Mouse (Mus musculus) granulocyte monocyte progenitor cell, adult 5-6 weeks (primary cell): ENCODE results near the gene Shank2. TPM values are rescaled to one million over a fixed set of nuclear protein-coding genes. Genes with fewer than 3 reads are reported as not detected.
A peak's percentile ranks its signal among the peaks of the same experiment; 100 is the strongest.

Source experiments
- ATAC-seq: replicated peaks from 2 replicates; pipeline ENCODE4 v1.8.0; 2016; ENCODE audit warnings: mild to moderate bottlenecking, moderate TSS enrichment, inconsistent platforms; ENCODE audit not compliant: poor library complexity, severe bottlenecking
- total RNA-seq, 2 experiments: library from RNA; stranded (forward) in 1 of 2; stranded (reverse) in 1 of 2; fragments of 200-712, 200-1000 nt in 1 of 2; fragments of >200 nt in 1 of 2; fragmentation: Nextera tagmentation in 1 of 2; gene quantifications; 2 replicates each; pipeline ENCODE4 v1.2.3; 2014 to 2017

The Shank2 gene
- total RNA-seq, 2 experiments from 2014 or later: not detected

DNA sequence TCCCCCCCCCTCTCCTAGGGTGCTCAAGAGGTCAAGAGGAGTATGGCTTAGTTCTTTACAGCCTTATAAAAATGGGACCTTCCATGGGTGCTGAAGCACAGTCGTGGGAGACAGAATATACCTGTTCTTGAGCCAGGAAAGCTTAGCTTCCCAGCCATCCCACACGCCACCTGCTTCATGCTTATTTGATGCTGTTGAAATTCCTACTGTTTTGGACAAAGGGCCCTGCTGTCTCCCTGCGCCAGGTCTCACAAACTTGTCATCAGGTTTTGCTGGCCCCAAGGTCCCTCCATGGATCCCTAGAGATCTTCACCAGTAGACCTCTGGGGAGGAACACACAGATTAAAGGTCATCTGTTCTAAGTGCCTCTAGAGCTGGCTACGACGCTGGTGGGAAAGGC lies 204.5 kb downstream of the Shank2 start:
- no peak for ATAC-seq

DNA sequence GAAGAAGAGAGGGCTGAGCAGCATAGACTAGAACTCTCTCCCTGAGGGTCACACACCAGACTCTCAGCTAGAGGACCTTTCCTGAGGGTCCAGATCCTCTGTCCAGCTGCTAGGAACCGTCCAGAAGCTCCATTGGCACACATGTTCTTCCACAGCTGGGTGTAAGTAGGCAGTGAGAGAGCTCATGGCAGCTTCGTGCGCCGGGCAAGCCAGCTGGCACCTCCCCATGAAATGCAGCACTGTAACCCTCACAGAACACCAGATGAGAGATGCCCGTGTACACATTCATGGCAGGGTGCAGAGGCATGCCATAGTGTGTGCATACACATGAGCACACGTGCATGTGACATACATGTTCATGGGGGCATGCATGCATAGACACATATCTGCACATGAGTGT lies 205.4 kb downstream of the Shank2 start:
- no peak for ATAC-seq

DNA sequence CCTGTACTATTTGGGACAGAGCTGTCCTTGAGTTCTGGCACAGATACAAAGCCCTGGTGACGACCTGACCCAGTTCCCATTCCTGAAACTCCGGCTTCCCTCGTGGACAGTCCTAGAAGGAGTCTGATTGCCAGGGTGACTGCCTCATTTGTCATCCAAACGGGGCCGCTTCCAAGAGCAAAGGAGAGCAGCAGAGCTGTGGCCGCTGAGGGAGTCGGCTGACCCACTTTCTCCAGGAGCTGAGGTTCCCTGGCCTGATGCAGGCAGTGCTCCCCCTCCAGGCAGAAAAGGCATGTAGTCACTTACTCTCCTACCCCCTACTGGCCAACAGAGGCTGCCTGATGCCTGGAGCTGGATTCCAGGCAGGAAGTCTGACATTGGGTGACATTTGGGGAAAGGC lies 206.1 kb downstream of the Shank2 start:
- no peak for ATAC-seq

DNA sequence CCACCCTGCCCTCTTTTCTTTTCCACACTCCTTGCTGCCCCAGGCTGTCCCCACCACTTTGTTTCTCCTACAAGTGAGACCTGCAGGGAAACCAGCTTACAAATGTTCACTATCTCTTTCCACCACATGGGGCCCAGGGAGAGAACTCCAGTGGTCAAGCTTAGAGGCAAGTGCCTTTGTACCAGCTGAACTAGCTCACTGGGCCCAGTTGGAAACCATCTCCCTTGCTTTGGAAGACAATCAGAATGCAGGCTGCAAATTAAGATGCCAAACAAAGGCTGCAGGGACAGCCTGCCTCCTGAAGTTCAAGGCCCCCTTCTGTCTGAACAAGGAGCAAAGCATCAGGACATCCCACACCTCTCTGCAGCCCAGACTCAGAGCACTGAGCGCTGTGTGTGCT lies 206.9 kb downstream of the Shank2 start:
- no peak for ATAC-seq

DNA sequence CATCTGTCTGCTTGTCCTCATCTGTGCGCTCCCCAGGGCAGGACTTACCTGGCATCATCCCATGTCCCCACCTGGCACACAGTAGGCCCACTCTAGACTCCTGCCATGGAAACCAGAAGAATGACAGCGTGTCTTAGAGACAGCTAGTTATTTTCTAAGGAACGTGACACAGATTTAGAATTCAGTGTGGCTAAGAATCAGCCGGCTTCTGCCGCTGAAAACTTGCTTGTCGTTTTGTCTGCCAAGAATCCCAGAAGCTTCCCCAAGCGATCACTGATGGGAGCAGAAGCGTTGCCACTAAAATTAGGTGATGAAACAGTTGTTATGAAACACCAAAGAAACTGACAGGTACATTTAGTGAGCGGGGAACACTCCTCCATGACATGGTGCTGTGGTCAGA lies 208.8 kb downstream of the Shank2 start:
- ATAC-seq: no peak

DNA sequence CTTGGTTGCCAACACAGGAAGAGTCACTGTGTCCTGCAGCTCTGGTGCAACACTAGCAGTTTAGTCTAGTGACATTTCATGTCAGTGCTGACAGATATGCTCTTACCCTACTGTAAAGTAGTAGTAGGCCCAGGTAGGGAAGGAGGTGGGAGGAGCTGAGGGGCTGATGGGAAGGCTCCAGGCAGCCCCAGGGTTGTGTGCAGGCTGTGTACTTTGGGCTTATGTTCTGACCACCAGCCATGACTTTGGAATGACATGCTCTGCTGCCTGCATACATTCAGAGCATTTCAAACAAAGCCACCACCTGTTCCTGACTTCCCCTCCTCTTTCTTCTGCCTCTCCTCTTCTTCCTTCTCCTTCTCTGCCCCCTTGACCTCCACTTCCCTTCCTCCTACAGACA lies 211.0 kb downstream of the Shank2 start:
- no peak for ATAC-seq

DNA sequence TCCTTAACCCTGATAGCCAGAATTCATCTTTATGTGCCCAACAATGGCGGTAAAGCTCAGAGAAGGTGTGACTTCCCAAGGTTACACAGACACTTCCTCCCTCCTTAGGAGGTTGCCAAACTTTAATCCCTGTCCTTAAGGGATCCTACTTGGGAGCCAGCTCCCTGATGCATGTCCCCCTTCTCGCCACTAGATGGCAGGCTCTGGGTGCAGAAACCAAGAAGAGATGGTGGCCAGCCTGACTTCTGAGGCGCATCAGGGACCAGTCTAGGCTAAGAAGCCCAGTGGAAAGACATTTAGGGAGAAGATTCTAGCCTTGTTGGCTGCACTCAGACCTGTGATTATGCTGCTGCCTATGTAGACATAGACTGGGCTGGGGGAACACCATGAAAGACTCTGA lies 215.5 kb downstream of the Shank2 start:
- ATAC-seq: peak; percentile 72

DNA sequence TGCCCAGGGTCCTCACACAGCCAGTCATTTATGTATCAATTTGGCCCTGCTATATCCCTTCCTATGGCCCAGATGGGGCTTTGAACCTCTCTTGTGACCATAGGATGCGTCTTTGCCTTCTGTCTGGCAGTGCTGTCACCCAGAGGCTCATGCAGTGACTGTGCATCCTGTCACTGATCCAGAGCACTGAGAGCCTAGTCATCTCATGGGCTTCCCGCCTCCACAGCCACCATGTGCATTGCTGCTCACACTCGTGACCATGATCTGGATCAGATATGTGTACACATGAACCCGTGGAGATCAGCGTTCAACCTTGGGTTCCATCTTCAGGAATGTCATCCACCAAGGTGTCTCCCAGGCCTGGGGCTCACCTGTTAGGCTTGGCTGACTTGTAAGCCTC lies 227.0 kb downstream of the Shank2 start:
- no peak for ATAC-seq

DNA sequence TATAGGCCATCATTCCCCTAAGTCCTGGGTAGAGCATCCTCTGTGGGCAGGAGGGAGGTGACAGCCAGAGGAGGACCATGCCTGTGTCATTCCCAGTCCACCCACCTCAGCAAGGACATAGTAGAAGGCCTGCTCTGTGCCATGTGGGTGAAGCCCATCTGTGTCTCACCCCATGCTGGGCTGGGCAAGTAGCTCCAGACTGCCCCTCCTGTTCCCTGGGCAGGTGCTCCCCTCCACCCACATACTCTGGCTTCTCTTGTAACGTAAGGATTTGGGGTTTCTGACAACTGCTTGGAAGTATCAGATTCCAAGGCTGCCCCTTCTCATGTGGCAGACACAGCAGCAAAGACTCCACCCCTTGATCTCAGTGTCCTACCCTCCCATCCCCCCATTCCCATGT lies 227.7 kb downstream of the Shank2 start:
- no peak for ATAC-seq

DNA sequence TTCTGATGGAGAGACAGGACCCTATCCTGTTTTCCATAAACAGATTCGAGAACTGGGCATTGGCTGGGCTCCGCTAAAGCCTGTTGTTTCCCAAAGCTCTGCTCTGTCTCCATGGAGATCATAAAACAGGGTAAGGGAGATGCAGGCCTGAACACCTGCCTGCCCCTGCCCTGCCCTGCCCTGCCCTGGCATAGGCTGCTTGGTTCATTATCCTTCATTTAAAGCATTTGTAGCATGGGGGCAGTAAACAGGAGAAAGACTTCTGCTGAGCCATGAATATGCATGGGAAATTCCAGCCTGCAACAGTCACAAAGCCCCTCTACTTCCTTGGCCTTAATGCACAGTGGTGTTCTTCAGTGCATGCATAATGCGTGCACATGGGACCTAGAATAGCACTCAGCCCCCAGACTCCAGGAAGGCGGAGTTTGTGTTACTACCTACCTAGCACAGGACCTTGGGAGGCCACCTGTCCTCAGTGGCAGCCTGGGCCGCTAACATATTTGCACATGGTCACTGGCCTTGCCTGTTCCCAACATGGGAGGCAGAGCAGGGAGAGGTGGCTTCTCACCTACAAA lies 230.5 kb downstream of the Shank2 start:
- no peak for ATAC-seq

DNA sequence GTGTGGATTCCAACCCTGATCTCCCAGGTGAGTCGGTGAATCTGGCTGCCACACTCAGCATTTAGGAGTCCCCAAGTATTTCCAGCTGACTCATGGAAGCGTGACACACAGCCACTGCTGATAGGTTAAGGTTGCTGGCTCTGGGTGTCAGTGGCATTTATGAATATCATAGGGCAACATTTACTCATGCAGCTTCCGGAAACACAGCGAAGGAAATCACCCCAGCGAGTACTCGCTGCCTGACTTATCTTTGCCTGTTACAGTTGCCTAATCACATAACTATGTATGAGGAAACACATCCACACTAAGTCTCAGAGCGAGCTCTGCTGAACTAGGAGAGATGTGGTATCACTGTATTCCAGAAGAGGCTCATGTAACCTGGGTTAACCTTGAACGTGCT lies 231.8 kb downstream of the Shank2 start:
- no peak for ATAC-seq

DNA sequence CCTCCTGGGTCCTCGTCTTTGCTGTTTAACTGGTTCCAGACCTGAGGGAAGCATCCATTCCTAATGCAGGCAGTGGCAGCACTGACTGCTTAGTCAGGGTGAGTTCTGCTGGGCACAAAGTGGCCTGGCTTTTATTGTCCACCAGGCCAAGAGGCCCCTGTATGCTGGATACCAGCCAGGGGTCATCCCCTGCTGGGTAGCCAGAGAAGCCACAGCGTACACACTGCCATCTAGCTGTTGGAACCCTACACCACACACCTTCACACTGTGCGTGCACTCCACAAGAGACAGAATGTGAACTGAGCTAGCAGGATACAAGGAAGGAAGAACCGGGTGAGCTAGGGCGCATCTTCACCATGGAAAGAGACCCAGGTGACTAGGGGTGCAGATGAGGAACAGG lies 233.1 kb downstream of the Shank2 start:
- ATAC-seq: no peak

DNA sequence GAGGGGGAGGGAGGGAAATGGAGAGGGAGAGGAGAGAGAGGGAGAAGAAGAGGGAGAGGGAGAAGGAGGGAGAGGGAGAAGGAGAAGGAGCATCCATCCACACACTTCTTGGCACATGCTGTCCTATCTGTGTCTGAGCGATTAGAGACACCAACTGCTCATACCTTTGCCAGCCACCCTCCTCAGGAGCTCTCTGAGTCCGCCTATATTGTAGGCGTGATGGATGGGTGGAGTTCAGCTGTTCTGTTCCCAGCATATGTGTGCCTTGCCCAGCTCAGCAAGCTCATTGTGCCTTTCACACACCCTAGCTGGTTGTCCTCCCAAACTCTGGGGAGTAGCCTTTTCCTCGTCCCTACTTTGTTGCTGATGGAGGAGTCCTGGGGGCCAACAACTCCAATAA lies 233.8 kb downstream of the Shank2 start:
- ATAC-seq: no peak

DNA sequence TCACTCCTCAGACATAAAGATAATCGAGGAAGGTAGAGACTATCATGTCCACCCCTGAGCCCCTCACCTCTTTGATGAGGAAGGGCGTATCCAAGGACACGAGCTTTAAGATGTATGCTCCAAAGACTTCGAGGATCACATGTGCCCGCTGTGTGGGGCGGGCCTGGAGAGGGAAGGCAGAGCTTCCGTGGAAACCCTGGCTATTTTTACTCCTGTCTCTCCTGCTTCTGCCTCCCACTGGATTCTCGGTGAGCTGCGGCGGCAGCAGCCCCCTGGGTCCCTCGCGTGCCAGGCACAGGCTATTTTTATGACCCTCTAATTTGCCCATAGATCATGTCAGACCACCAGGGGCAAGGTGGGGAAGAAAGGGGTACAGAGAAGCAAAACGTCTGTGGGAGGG lies 235.1 kb downstream of the Shank2 start:
- no peak for ATAC-seq

DNA sequence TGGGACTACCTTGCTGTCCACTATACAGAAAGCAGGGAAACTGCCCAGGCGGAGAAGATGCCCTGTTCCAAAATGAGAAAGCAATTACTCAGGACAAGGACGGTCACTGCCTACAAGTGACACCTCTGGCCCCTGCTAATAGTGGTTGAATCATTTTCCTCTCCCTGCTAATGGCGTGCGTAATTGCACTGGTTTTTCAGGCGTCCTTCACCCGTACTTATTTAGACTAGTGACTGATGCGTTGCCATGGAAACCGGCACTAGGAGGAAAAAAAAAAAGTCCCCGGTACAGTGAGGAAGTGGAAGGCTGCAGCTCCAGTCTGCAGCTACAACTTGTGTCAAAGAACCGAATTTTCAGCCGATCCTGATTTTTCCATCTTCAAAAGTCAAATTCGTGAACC lies 236.7 kb downstream of the Shank2 start:
- ATAC-seq: no peak

DNA sequence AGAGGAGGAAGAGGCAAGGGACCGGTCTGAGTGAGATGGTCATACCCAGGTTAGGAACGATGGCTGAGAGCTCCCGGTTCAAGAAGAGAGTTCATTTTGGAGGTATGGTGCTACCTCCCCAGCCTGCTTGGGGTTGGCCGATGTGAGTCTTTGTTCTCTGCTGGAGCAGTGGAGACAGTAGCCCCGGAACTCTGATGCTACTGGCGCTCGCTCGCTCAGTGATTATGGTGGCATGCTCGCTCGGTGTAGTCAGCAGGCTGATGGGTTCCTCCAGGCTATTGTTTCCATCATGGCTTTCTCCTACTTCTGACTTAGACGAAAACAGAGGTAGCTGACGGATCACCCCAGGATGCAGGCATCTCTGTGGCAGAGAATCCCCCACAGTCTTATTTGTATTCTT lies 237.3 kb downstream of the Shank2 start:
- no peak for ATAC-seq

DNA sequence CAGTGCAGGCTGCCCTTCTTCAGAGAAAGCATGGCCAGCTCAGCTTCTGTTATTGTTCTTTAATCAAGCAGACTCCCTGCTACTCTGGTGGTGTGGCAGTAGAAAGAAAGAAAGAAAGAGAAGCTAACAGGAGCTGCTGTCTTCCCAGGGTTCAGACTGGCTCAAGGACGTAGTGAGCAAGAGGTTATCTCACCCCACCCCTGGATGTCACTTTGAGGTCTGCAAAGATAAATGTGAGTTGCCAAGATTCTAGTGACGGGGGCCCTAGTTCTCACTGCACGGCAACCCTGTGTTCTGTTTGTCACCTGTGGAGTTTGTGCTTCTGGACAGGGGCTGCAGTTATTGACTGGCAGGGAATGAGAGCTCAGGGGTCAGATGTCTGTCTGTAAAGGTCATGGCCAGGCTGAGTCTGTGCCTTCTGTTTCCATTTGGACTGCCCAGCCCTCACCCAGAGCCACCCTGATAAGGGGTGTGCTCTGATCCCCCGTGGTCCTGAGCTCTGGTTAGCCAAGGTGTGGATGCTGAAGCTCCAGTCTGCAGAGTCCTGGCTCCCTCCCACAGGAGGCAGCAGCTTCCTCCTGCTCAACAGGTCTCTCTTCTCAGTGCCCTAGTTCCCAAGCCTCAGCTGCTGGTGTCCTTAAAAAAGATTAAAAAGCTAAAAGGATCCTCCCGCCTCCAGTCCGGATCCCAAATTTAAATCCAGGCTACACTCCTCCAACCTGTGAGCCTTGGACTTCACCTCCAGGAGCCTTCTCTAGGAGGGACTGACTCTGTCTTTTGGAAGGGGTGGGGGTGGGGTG lies 238.0 kb downstream of the Shank2 start:
- ATAC-seq: no peak

DNA sequence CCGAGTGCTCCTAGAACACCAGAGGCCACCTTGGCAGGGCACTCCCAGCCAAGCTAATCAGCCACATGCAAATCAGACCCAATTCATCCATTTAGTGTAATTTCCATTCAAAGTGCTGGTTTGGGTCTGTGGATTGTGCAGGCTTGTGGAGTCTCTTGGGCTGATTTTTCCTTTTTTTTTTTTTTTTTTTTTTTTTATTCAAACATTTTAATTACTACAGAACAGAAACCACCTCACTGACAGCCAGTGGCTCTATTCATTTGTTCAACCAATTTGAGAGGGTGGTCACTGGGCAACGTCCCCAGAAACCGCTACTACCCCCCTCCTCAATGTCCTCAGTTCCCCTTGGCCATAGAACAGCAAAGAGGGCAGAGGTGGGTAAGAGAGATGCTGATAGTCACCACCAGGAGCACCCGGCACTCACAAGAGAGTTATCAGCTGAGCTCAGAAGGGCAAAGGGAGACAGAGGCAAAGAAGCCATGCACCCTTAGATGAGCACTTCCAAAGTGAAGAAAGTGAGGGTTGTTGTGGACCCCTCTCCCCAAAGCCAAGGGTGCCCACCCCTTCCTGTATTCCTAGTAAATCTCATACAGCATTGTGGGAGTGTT lies 239.1 kb downstream of the Shank2 start:
- ATAC-seq: no peak

DNA sequence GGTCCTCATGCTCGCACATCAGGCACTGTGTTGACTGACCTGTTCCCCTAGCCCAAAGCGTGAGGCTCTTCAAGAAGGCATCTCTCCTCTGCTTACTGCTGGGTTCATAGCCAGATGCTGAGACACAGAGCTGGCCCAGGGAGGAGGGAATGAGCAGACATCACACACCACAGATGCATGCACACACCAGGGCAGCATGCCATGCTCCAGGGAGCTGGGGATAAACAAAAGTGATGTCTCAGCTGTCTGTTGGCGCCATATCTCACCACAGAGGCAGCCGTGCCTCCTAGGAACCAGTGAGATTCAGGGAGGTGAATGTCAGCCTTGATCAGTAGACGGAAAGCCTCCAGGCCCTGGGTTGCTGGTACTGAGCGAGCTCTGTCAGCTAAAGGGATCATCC lies 242.5 kb downstream of the Shank2 start:
- ATAC-seq: no peak

DNA sequence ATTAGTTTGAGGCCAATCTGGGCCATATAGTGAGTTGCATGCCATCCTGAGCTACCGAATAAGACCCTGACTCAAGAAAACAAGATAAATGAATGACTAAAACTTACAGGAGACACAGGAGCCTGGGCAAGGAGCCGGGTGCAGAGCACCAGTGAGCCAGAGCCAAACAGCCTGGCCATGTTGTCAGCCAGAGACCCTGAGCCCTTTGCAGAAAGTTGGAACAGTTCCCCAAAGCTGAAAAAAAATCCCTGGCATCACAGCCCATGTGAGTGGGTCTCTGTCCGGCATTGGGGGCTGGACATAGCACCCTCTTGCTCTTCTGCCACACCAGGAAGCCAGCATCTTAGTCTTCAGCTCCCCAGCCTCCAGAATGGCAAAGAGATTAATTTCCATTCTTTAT lies 244.5 kb downstream of the Shank2 start:
- no peak for ATAC-seq

DNA sequence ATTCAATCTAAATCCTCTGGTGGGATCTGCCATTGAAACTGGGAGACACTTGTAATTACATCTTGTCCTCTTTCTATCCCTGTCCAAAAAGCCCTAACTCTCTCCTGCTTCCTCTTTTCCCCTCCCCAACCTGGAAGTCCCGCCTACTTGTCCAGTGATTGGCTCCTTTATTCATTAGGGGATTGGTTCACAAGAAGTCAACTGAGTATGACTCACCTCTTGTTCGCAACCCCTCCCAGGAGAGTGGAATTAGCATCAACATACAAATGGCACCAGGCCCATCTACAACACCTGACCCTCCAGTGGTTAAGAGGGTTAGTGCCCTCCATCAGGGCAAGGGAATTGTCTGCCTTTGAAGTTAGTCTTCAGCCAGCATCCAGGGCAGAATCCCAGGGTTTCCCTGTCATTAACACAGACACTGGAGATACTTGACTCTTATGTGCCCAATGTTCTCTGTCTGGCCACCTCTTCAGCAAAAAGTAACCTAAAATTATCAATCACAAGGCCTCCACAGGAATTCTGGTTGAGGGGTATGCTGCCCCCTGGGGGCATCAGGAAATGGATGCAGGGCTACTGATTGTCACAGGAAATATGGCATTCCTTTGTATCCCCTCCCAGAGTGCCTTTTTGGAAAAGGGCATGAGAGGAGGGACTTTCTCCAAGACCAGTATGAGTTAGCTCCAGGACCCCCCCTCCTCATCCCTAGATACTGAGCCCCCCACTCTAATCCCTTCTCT lies 247.1 kb downstream of the Shank2 start:
- ATAC-seq: no peak
